Mouse (Mus musculus): ENCODE results near the gene Slc29a4. TPM values are rescaled to one million over a fixed set of nuclear protein-coding genes. Genes with fewer than 3 reads are reported as not detected.

Slc29a4 gene
- polyA plus RNA-seq (2012; rRNA removed; ENCODE audit: low replicate concordance), result 0.85 and 1.8 TPM in 2 replicates

GRCm38 (mm10) chr5:142692248-142692647, at the start of gene Slc29a4:
Gene Slc29a4, plus strand, starts transcription at chr5:142692512.

Other genes with a start within 250 kb of the Slc29a4 start
- 57.5 and 107 TPM in 2 replicates for gene Ap5z1, start 228.6 kb upstream of the Slc29a4 start, polyA plus RNA-seq (2012; rRNA removed; ENCODE audit: low replicate concordance)
- gene Papolb, start 162.4 kb upstream of the Slc29a4 start, polyA plus RNA-seq (2012; rRNA removed; ENCODE audit: low replicate concordance), result 0.10 TPM in 1 of 2 replicates, not detected in the other
- 10.7 and 16.7 TPM in 2 replicates for gene Radil, start 141.4 kb upstream of the Slc29a4 start, polyA plus RNA-seq (2012; rRNA removed; ENCODE audit: low replicate concordance)
- gene Mmd2, start 83.7 kb upstream of the Slc29a4 start, polyA plus RNA-seq (2012; rRNA removed; ENCODE audit: low replicate concordance), result 5.6 and 8.5 TPM in 2 replicates
- gene Wipi2, start 64.8 kb upstream of the Slc29a4 start, polyA plus RNA-seq (2012; rRNA removed; ENCODE audit: low replicate concordance), result 43.3 and 52.8 TPM in 2 replicates
- 23.0 and 107 TPM in 2 replicates for gene Tnrc18, start 125.2 kb downstream of the Slc29a4 start, polyA plus RNA-seq (2012; rRNA removed; ENCODE audit: low replicate concordance)
- gene Fbxl18, start 202.9 kb downstream of the Slc29a4 start, polyA plus RNA-seq (2012; rRNA removed; ENCODE audit: low replicate concordance), result 20.7 and 37.8 TPM in 2 replicates
- gene Actb, start 214.2 kb downstream of the Slc29a4 start, polyA plus RNA-seq (2012; rRNA removed; ENCODE audit: low replicate concordance), result 5,209 and 7,296 TPM in 2 replicates

Data from mammary gland, adult 2 months (tissue).